Mouse (Mus musculus) stomach, embryonic 16.5 days (tissue): ENCODE results near the gene Gm10681. TPM values are rescaled to one million over a fixed set of nuclear protein-coding genes. Genes with fewer than 3 reads are reported as not detected.
"Not testable (repeated sequence)": the region's sequence is repeated elsewhere in the genome, so short reads cannot be mapped to it uniquely, and the experiment has no call there.

Experiments
- ATAC-seq: fragments of 200-750 bp; cut with Nextera tagmentation; 2 replicates; pipeline ENCODE4 v1.8.0; 2017; ENCODE audit warnings: moderate number of reproducible peaks, moderate TSS enrichment; ENCODE audit not compliant: insufficient read depth, low FRiP score
- H3K27ac ChIP-seq: fragments of 300-500 bp; sonication (generic); 2 replicates; pipeline ENCODE4 v1.5.1; 2014; ENCODE audit warnings: low read length
- H3K27me3 ChIP-seq: fragments of 300-500 bp; sonication (generic); 2 replicates; pipeline ENCODE4 v1.6.1; 2014; ENCODE audit warnings: low read length, control low read depth, mixed read lengths; ENCODE audit not compliant: control insufficient read depth, insufficient read depth
- H3K36me3 ChIP-seq: fragments of 300-500 bp; sonication (generic); 2 replicates; pipeline ENCODE4 v1.6.1; 2014; ENCODE audit warnings: low read length; ENCODE audit not compliant: control insufficient read depth, insufficient read depth
- H3K4me1 ChIP-seq: fragments of 300-500 bp; sonication (generic); 2 replicates; pipeline ENCODE4 v1.6.1; 2014; ENCODE audit warnings: low read length, control low read depth, mixed read lengths; ENCODE audit not compliant: control insufficient read depth, insufficient read depth
- H3K4me2 ChIP-seq: fragments of 300-500 bp; sonication (generic); 2 replicates; pipeline ENCODE4 v1.6.1; 2014; ENCODE audit warnings: low read depth, low read length, mixed read lengths
- H3K4me3 ChIP-seq: fragments of 300-500 bp; sonication (generic); replicated peaks from 2 replicates; pipeline ENCODE4 v1.5.1; 2014; ENCODE audit warnings: mild to moderate bottlenecking, low read length
- H3K9ac ChIP-seq: fragments of 300-500 bp; sonication (generic); 2 replicates; pipeline ENCODE4 v1.6.1; 2014; ENCODE audit warnings: low read length
- H3K9me3 ChIP-seq: fragments of 300-500 bp; sonication (generic); replicated peaks from 2 replicates; pipeline ENCODE4 v1.6.1; 2016; ENCODE audit warnings: low read length, control low read depth; ENCODE audit not compliant: control insufficient read depth
- WGBS: fragments of 180-500 bp; shearing (Covaris S2); extraction: QIAGEN DNeasy Blood & Tissue Kit; methylation state at CpG from one replicate; pipeline ENCODE4 v1.1.7; 2014; 5-methylcytosine and 5-hydroxymethylcytosine counted together
- polyA plus RNA-seq: library from polyadenylated mRNA; unstranded; fragments of >200 nt; fragmentation: Nextera tagmentation; extraction: Ambion mirVana; gene quantifications from 2 replicates; pipeline ENCODE4 v1.2.1, GENCODE M21; 2015

Gene Gm10681
- polyA plus RNA-seq = not detected in 2 replicates

DNA sequence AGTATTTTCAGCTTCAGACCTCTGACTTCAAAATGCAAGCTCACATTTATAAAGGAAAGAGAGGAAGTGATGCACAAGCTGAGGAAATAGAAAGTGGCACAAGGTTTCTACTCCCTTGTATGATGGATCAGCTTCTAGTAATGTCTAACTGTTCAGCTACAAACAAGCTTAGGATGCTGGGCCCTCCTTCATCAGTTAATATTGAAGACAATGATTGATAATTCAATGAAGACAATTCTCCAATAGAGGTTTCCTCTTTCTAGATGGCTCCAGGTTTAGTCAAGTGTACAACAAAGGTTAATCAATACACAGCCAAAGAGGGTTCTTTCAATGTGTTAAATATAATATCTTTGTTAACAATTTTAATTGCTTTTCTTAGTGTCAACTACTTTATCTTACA, at the start of gene Gm10681:
TSS of gene Gm10681 (minus strand) at position 101 of the 400 bp plus-strand sequence.
- H3K27ac ChIP-seq = no peak within 1 kb of the TSS
- H3K4me3 ChIP-seq = no peak within 1 kb of the TSS
- no peak within 1 kb of the TSS for H3K4me2 ChIP-seq
- ATAC-seq = no peak
- H3K27me3 ChIP-seq = no peaks in the 10 kb centered on the region
- H3K9me3 ChIP-seq = no peaks in the 10 kb centered on the region
- H3K36me3 ChIP-seq = no peaks in the 10 kb centered on the region
- H3K9ac ChIP-seq = no peak within 1 kb of the TSS
- no peaks in the 10 kb centered on the region for H3K4me1 ChIP-seq

- Histone ChIP-seq H3K9me3 (no peaks in the 10 kb centered on the region), H3K27ac (no peak overlapping the region), H3K9ac (no peak overlapping the region), H3K36me3 (no peaks in the 10 kb centered on the region), H3K4me1 (no peaks in the 10 kb centered on the region), H3K4me3 (no peak overlapping the region), H3K4me2 (no peak overlapping the region), H3K27me3 (no peaks in the 10 kb centered on the region)
- WGBS = 62% methylated on average over 1 of the region's 1 CpGs
- ATAC-seq = no peak
Observed at GRCm38 (mm10) chr3:98635145-98635544, 46.5 kb upstream of the Gm10681 start.

DNA sequence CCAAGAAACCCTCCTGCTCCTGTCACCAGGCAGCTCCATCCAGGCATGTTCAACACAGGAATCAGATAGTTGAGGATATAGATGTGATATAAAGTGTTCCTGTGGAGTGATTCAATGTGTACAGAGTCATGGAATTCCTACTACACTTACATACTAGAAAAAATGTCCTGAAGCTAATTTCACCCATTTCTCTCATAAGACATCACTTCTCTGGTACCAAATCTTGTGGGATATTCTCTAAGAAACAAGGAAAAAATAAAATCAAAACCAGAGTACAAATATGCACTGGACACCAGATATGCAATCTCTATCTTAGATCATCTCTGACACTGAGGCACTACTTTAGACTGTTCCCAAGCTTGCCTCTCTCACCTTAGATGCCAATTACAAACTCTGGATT, 41.5 kb upstream of the Gm10681 start, which contains the start of gene Hsd3b5:
TSS of gene Hsd3b5 (minus strand) at position 101 of the 400 bp plus-strand sequence.
- no peak within 1 kb of the TSS for H3K9ac ChIP-seq
- H3K4me1 ChIP-seq = no peaks in the 10 kb centered on the region
- no peak within 1 kb of the TSS for H3K27ac ChIP-seq
- H3K4me3 ChIP-seq = no peak within 1 kb of the TSS
- ATAC-seq = no peak
- H3K36me3 ChIP-seq = no peaks in the 10 kb centered on the region
- no peaks in the 10 kb centered on the region for H3K27me3 ChIP-seq
- H3K4me2 ChIP-seq = no peak within 1 kb of the TSS
- H3K9me3 ChIP-seq = no peaks in the 10 kb centered on the region

- Histone ChIP-seq H3K27me3 (no peaks in the 10 kb centered on the region), H3K4me3 (no peak overlapping the region), H3K9me3 (no peaks in the 10 kb centered on the region), H3K4me2 (no peak overlapping the region), H3K4me1 (no peaks in the 10 kb centered on the region), H3K9ac (no peak overlapping the region), H3K36me3 (no peaks in the 10 kb centered on the region), H3K27ac (no peak overlapping the region)
- ATAC-seq = no peak
- 78% methylated on average over 3 of the region's 3 CpGs for WGBS
Observed at GRCm38 (mm10) chr3:98629633-98630032, 41.0 kb upstream of the Gm10681 start.

GRCm38 (mm10) chr3:98616786-98617185, 28.2 kb upstream of the Gm10681 start:
- ATAC-seq, H3K4me1 ChIP-seq, H3K27ac ChIP-seq, H3K9ac ChIP-seq, H3K36me3 ChIP-seq, H3K9me3 ChIP-seq, H3K27me3 ChIP-seq, H3K4me2 ChIP-seq, H3K4me3 ChIP-seq: not testable (repeated sequence)
- 62% methylated on average over 1 of the region's 1 CpGs for WGBS

GRCm38 (mm10) chr3:98616244-98616643, 27.6 kb upstream of the Gm10681 start:
- not testable (repeated sequence) for ATAC-seq, H3K9me3 ChIP-seq, H3K4me2 ChIP-seq, H3K27ac ChIP-seq, H3K4me1 ChIP-seq, H3K9ac ChIP-seq, H3K27me3 ChIP-seq, H3K36me3 ChIP-seq, H3K4me3 ChIP-seq
- WGBS = 25% methylated on average over 2 of the region's 2 CpGs

GRCm38 (mm10) chr3:98614406-98614927, 25.9 kb upstream of the Gm10681 start:
- H3K4me3 ChIP-seq, H3K36me3 ChIP-seq, H3K27me3 ChIP-seq, H3K4me2 ChIP-seq, H3K27ac ChIP-seq, H3K4me1 ChIP-seq, H3K9ac ChIP-seq, ATAC-seq, H3K9me3 ChIP-seq: not testable (repeated sequence)
- WGBS = 69% methylated on average over 2 of the region's 2 CpGs

DNA sequence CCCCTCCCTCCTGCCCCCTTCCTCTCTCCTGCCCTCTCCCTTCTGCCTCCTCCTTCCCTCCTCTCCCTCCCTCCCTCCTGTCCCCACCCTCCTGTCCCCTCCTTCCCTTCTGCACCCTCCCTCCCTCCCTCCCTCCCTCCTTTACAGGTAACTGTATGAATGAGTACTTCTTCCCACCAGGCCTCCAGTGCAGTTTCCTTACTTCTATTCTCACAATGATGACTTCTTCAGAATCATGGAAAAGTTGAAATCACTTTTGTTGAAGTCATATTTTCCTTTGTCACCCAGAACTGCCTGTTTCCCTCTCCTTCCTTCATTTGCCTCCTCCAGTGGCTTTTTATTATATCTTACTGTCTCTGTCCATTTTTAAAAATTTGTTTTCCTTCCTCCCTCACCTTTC, 25.4 kb upstream of the Gm10681 start:
- H3K9ac ChIP-seq = no peak overlapping the region
- no peak overlapping the region for H3K4me2 ChIP-seq
- no peak overlapping the region for H3K4me3 ChIP-seq
- H3K9me3 ChIP-seq = no peaks in the 10 kb centered on the region
- no peaks in the 10 kb centered on the region for H3K27me3 ChIP-seq
- H3K36me3 ChIP-seq = no peaks in the 10 kb centered on the region
- H3K27ac ChIP-seq = no peak overlapping the region
- ATAC-seq = no peak
- no peaks in the 10 kb centered on the region for H3K4me1 ChIP-seq

DNA sequence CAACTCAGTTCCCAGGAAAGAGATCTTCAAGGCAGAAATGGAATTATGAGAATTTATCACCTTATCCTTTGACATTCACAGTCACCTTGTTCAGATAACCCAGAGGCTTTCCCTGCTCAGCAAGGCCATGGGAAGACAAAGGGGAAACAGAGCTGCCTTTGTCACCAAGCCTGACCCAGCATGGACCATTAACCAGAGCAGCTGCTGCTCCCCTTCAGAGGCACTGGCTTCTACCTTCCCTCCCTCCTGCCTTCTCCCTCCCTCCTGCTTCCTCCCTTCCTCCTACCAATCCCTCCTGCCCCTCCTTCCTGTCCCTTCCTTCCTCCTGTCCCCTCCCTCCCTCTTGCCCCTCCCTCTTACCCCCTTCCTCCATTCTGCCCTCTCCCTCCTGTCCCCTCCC, 24.9 kb upstream of the Gm10681 start:
- not testable (repeated sequence) for H3K9me3 ChIP-seq, H3K36me3 ChIP-seq, ATAC-seq, H3K27me3 ChIP-seq, H3K9ac ChIP-seq, H3K4me2 ChIP-seq, H3K27ac ChIP-seq, H3K4me1 ChIP-seq, H3K4me3 ChIP-seq

DNA sequence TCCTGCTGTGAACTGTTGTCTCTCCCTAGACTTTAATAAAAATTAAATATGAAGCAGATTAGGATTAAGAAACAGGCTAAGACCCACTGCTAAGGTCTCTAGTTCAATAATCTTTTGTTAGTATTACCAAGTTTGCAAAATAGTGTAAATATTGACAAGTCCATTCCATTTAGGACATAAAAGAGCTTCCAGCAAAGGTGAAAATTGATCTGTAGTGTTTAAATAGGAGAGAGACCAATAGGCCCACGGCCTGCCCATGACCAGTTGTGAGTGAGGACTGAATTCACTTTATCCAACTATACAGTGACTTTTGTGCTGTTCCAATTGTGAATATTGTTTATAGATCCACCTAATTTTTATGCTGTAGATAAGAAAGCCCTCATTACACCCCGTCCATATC, 886 bp downstream of the Gm10681 start:
- no peak for ATAC-seq
- no peak overlapping the region for H3K9ac ChIP-seq
- no peaks in the 10 kb centered on the region for H3K27me3 ChIP-seq
- H3K27ac ChIP-seq = no peak overlapping the region
- H3K4me3 ChIP-seq = no peak overlapping the region
- 68% methylated on average over 2 of the region's 2 CpGs for WGBS
- no peaks in the 10 kb centered on the region for H3K36me3 ChIP-seq
- no peak overlapping the region for H3K4me2 ChIP-seq
- no peaks in the 10 kb centered on the region for H3K9me3 ChIP-seq
- H3K4me1 ChIP-seq = no peaks in the 10 kb centered on the region
